Mouse (Mus musculus): ENCODE data around the gene Ppia.

DNA sequence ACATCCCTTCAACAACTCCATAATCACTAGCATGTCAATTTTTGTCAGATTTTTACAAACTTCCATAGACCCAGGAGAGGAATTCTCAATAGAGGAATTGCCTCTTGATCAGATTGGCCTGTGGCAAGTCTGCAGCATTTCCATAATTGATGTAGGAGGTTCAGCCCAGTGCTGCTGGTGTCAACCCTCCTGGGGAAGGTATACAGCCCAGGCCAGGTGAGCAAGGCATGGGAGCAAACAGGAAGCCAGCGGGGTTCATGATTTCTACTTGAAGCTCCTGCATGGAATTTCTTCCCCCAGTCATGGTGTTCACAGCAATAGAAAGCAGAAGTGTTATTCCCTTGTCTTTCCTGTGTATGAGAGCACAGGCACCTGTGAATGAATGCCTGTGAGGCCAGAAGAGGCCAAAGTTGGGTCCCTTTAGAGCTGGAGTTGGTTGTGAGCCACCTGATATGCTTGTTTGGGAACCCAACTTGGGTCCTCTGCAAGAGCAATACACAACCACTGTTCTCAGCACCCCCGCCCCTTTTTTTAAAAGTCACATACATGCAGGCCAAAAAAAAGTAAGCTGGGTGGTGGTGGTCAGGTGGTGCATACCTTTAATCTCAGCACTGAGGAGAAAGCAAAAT lies 5.6 kb downstream of the Ppia start:
- TF ChIP-seq GATA1 (IDR thresholded peaks at IDR 0.05; ENCODE audit: borderline replicate concordance, low read length) (no peak), FLI1 (IDR thresholded peaks at IDR 0.05; ENCODE audit: low read length) (no peak)
